Mouse (Mus musculus): Measurements from ENCODE around the gene Rgl1. TPM values are rescaled to one million over a fixed set of nuclear protein-coding genes. Genes with fewer than 3 reads are reported as not detected.

The Rgl1 gene
- polyA plus RNA-seq, 1 experiment: 49.2 TPM

- no peak overlapping the region for H3K27ac ChIP-seq (ENCODE audit: control insufficient read depth, insufficient read depth, low read depth, low read length)
- TF ChIP-seq POLR2A (IDR thresholded peaks at IDR 0.05; ENCODE audit: control insufficient read depth, low read depth, low read length): no peak
- TF ChIP-seq CTCF (IDR thresholded peaks at IDR 0.05; ENCODE audit: control insufficient read depth, insufficient read depth, insufficient replicate concordance, low read depth, low read length): peak; percentile 49; the same call in 1 of the 2 replicates
- no peak overlapping the region for H3K4me3 ChIP-seq (ENCODE audit: control insufficient read depth, low read depth, low read length)
- H3K4me1 ChIP-seq (ENCODE audit: control insufficient read depth, insufficient read depth, low read length): no peaks in the 10 kb centered on the region
- H3K36me3 ChIP-seq (ENCODE audit: control insufficient read depth, insufficient read depth, low read length): no peaks in the 10 kb centered on the region; the same call in 1 of the 2 replicates
- H3K27me3 ChIP-seq (ENCODE audit: control insufficient read depth, insufficient read depth, low read length): no peaks in the 10 kb centered on the region
Observed at GRCm38 (mm10) chr1:152520798-152521575, 245.2 kb downstream of the Rgl1 start.

GRCm38 (mm10) chr1:152518971-152519370, 247.2 kb downstream of the Rgl1 start:
- no peaks in the 10 kb centered on the region for H3K27me3 ChIP-seq (ENCODE audit: control insufficient read depth, insufficient read depth, low read length)
- TF ChIP-seq CTCF (IDR thresholded peaks at IDR 0.05; ENCODE audit: control insufficient read depth, insufficient read depth, insufficient replicate concordance, low read depth, low read length) (no peak), POLR2A (IDR thresholded peaks at IDR 0.05; ENCODE audit: control insufficient read depth, low read depth, low read length) (no peak)
- H3K36me3 ChIP-seq (ENCODE audit: control insufficient read depth, insufficient read depth, low read length): no peaks in the 10 kb centered on the region; the same call in 1 of the 2 replicates
- H3K4me1 ChIP-seq (ENCODE audit: control insufficient read depth, insufficient read depth, low read length): no peaks in the 10 kb centered on the region
- H3K4me3 ChIP-seq (ENCODE audit: control insufficient read depth, low read depth, low read length): no peak overlapping the region
- H3K27ac ChIP-seq (ENCODE audit: control insufficient read depth, insufficient read depth, low read depth, low read length): no peak overlapping the region

GRCm38 (mm10) chr1:152517057-152517570, 249.0 kb downstream of the Rgl1 start:
- TF ChIP-seq POLR2A (IDR thresholded peaks at IDR 0.05; ENCODE audit: control insufficient read depth, low read depth, low read length): no peak
- no peak for TF ChIP-seq CTCF (IDR thresholded peaks at IDR 0.05; ENCODE audit: control insufficient read depth, insufficient read depth, insufficient replicate concordance, low read depth, low read length)
- H3K4me3 ChIP-seq (ENCODE audit: control insufficient read depth, low read depth, low read length): no peak overlapping the region
- H3K27ac ChIP-seq (ENCODE audit: control insufficient read depth, insufficient read depth, low read depth, low read length): no peak overlapping the region
- H3K36me3 ChIP-seq (ENCODE audit: control insufficient read depth, insufficient read depth, low read length): no peaks in the 10 kb centered on the region; the same call in 1 of the 2 replicates
- no peaks in the 10 kb centered on the region for H3K27me3 ChIP-seq (ENCODE audit: control insufficient read depth, insufficient read depth, low read length)
- no peaks in the 10 kb centered on the region for H3K4me1 ChIP-seq (ENCODE audit: control insufficient read depth, insufficient read depth, low read length)

- no peak for TF ChIP-seq POLR2A (IDR thresholded peaks at IDR 0.05; ENCODE audit: control insufficient read depth, low read depth, low read length)
- no peak for TF ChIP-seq CTCF (IDR thresholded peaks at IDR 0.05; ENCODE audit: control insufficient read depth, insufficient read depth, insufficient replicate concordance, low read depth, low read length)
- H3K27ac ChIP-seq (ENCODE audit: control insufficient read depth, insufficient read depth, low read depth, low read length): no peak overlapping the region
- no peaks in the 10 kb centered on the region for H3K4me1 ChIP-seq (ENCODE audit: control insufficient read depth, insufficient read depth, low read length)
- no peak overlapping the region for H3K4me3 ChIP-seq (ENCODE audit: control insufficient read depth, low read depth, low read length)
- no peaks in the 10 kb centered on the region for H3K36me3 ChIP-seq (ENCODE audit: control insufficient read depth, insufficient read depth, low read length)
- H3K27me3 ChIP-seq (ENCODE audit: control insufficient read depth, insufficient read depth, low read length): no peaks in the 10 kb centered on the region
Observed at GRCm38 (mm10) chr1:152514256-152514655, 251.9 kb downstream of the Rgl1 start.

- TF ChIP-seq POLR2A (IDR thresholded peaks at IDR 0.05; ENCODE audit: control insufficient read depth, low read depth, low read length) (no peak), CTCF (IDR thresholded peaks at IDR 0.05; ENCODE audit: control insufficient read depth, insufficient read depth, insufficient replicate concordance, low read depth, low read length) (0 out of 2 replicates have a peak, but pooled peaks have one; percentile 15)
- Histone ChIP-seq H3K27ac (ENCODE audit: control insufficient read depth, insufficient read depth, low read depth, low read length) (no peak overlapping the region), H3K4me3 (ENCODE audit: control insufficient read depth, low read depth, low read length) (no peak overlapping the region), H3K27me3 (ENCODE audit: control insufficient read depth, insufficient read depth, low read length) (no peaks in the 10 kb centered on the region), H3K36me3 (ENCODE audit: control insufficient read depth, insufficient read depth, low read length) (no peaks in the 10 kb centered on the region), H3K4me1 (ENCODE audit: control insufficient read depth, insufficient read depth, low read length) (no peaks in the 10 kb centered on the region)
Observed at GRCm38 (mm10) chr1:152511237-152511636, 254.9 kb downstream of the Rgl1 start.

GRCm38 (mm10) chr1:152508481-152509220, 257.5 kb downstream of the Rgl1 start:
- no peaks in the 10 kb centered on the region for H3K27me3 ChIP-seq (ENCODE audit: control insufficient read depth, insufficient read depth, low read length)
- H3K4me3 ChIP-seq (ENCODE audit: control insufficient read depth, low read depth, low read length): no peak overlapping the region
- H3K27ac ChIP-seq (ENCODE audit: control insufficient read depth, insufficient read depth, low read depth, low read length): no peak overlapping the region
- no peaks in the 10 kb centered on the region for H3K4me1 ChIP-seq (ENCODE audit: control insufficient read depth, insufficient read depth, low read length)
- TF ChIP-seq POLR2A (IDR thresholded peaks at IDR 0.05; ENCODE audit: control insufficient read depth, low read depth, low read length): no peak
- no peak for TF ChIP-seq CTCF (IDR thresholded peaks at IDR 0.05; ENCODE audit: control insufficient read depth, insufficient read depth, insufficient replicate concordance, low read depth, low read length)
- no peaks in the 10 kb centered on the region for H3K36me3 ChIP-seq (ENCODE audit: control insufficient read depth, insufficient read depth, low read length)

GRCm38 (mm10) chr1:152506726-152507125, 259.4 kb downstream of the Rgl1 start:
- Histone ChIP-seq H3K36me3 (ENCODE audit: control insufficient read depth, insufficient read depth, low read length) (no peaks in the 10 kb centered on the region), H3K27ac (ENCODE audit: control insufficient read depth, insufficient read depth, low read depth, low read length) (no peak overlapping the region), H3K4me1 (ENCODE audit: control insufficient read depth, insufficient read depth, low read length) (no peaks in the 10 kb centered on the region), H3K27me3 (ENCODE audit: control insufficient read depth, insufficient read depth, low read length) (no peaks in the 10 kb centered on the region), H3K4me3 (ENCODE audit: control insufficient read depth, low read depth, low read length) (no peak overlapping the region)
- TF ChIP-seq CTCF (IDR thresholded peaks at IDR 0.05; ENCODE audit: control insufficient read depth, insufficient read depth, insufficient replicate concordance, low read depth, low read length): no peak
- no peak for TF ChIP-seq POLR2A (IDR thresholded peaks at IDR 0.05; ENCODE audit: control insufficient read depth, low read depth, low read length)
